18 mouse cellular contexts compared by ENCODE assay signal in the genomic region with DNA sequence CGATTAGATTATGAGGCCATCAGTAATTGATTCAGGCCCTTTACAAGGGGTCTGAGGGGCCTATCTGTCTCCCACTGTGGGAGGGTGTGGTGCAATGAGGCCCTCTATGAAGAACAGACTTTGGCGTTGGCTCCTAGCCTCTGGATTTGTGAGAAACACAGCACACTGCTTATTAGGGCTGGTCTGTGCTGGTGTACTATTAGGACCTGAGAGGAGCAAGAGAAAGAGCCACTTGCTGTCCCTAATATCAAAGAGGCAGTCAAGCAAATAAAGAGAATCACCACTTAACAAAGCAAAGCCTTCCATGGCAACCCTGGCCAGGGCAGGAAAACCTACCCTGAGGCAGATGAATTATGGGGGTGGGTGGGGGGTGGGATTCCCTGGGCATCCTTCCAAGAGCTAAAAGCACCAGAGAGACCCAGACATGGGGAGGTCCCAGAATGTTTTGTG.
DNase-seq lines count a peak whose midpoint lies in the region; ATAC-seq and TF ChIP-seq lines count a peak whose summit lies in the region.
"Had no signal": no experiment of that assay in that cellular context is flagged by ENCODE, and none has a peak within 500 bp of the region (broad histone marks: within the 10 kb centered on the region; RNA-seq: fewer than 3 reads in every experiment).

No protein-coding gene starts in this region.

- TF ChIP-seq CTCF in forebrain, postnatal 0 days (IDR thresholded peaks at IDR 0.05; ENCODE audit: low read depth): no peak

- H3K4me1 ChIP-seq in heart, embryonic 13.5 days: peaks cover 58% of the 10 kb centered on the region
- H3K4me1 ChIP-seq in forebrain, postnatal 0 days (ENCODE audit: insufficient read depth): no peaks in the 10 kb centered on the region
- H3K4me1 ChIP-seq in neural tube, embryonic 15.5 days: peaks cover 16% of the 10 kb centered on the region

- H3K36me3 ChIP-seq in heart, embryonic 13.5 days: no peaks in the 10 kb centered on the region
- H3K36me3 ChIP-seq in forebrain, postnatal 0 days (ENCODE audit: insufficient read depth): no peaks in the 10 kb centered on the region
- no peaks in the 10 kb centered on the region for H3K36me3 ChIP-seq in neural tube, embryonic 15.5 days
- H3K36me3 ChIP-seq: limb, embryonic 10.5 days had no signal

- H3K27ac ChIP-seq in heart, embryonic 13.5 days (replicated peaks): 0 out of 2 replicates have a peak overlapping the region, but pooled peaks have one; percentile 1
- H3K27ac ChIP-seq in forebrain, postnatal 0 days (ENCODE audit: low read depth, low read length): no peak overlapping the region
- H3K27ac ChIP-seq in neural tube, embryonic 15.5 days (replicated peaks): peak overlapping the region; percentile 42; the same call in 1 of the 2 replicates
- H3K27ac ChIP-seq: layer of hippocampus, adult 2 months; limb, embryonic 10.5 days had no signal

- H3K27me3 ChIP-seq in heart, embryonic 13.5 days (replicated peaks): no peaks in the 10 kb centered on the region
- 0 out of 2 replicates have a peak, but pooled peaks cover 6% of the 10 kb centered on the region for H3K27me3 ChIP-seq in forebrain, postnatal 0 days (ENCODE audit: insufficient read depth, low read length)
- no peaks in the 10 kb centered on the region for H3K27me3 ChIP-seq in neural tube, embryonic 15.5 days (replicated peaks)

- 54% methylated on average over 2 of the region's 2 CpGs for WGBS in heart, embryonic 13.5 days
- 12% methylated on average over 2 of the region's 2 CpGs for WGBS in forebrain, postnatal 0 days
- 14% methylated on average over 2 of the region's 2 CpGs for WGBS in neural tube, embryonic 15.5 days

- no peak for ATAC-seq in heart, embryonic 13.5 days (ENCODE audit: extremely low read depth, insufficient number of reproducible peaks, low FRiP score, low TSS enrichment)
- ATAC-seq in forebrain, postnatal 0 days: peak; percentile 69
- ATAC-seq in neural tube, embryonic 15.5 days (ENCODE audit: low FRiP score): peak; percentile 70

- DNase-seq in heart, postnatal 25 days (ENCODE audit: low spot score): no peak
- DNase-seq in forebrain, postnatal 0 days: no peak
- peak; percentile 52 for DNase-seq in mesoderm, embryonic 11.5 days (ENCODE audit: low read depth, low spot score)
- no peak for DNase-seq in adrenal gland, adult (ENCODE audit: inconsistent age in 2 of 2, low spot score in 1 of 2)
- no peak for DNase-seq in right cerebral cortex, postnatal 14 days
- DNase-seq in adrenal gland, adult 18-20 months (ENCODE audit: low spot score in 2 of 2): no peak
- DNase-seq: adrenal gland, adult 2 months; cerebellum, postnatal 14 days; gastrocnemius, postnatal 36 days; heart, postnatal 14 days; kidney, adult 9 months; right cerebral cortex, adult 18-20 months; thymus, postnatal 36 days had no signal

- H3K9me3 ChIP-seq in heart, embryonic 13.5 days: no peaks in the 10 kb centered on the region
- H3K9me3 ChIP-seq in forebrain, postnatal 0 days (ENCODE audit: low read length): no peaks in the 10 kb centered on the region
- H3K9me3 ChIP-seq in neural tube, embryonic 15.5 days (replicated peaks): no peaks in the 10 kb centered on the region
- H3K9me3 ChIP-seq: limb, embryonic 10.5 days had no signal

- no peak overlapping the region for H3K9ac ChIP-seq in heart, embryonic 13.5 days
- H3K9ac ChIP-seq in forebrain, postnatal 0 days: no peak overlapping the region
- H3K9ac ChIP-seq in neural tube, embryonic 15.5 days (replicated peaks): no peak overlapping the region

- intact Hi-C loops in heart, postnatal 25 days (cut with DNase I): no loop called here

- H3K4me3 ChIP-seq in heart, embryonic 13.5 days: no peak overlapping the region
- no peak overlapping the region for H3K4me3 ChIP-seq in forebrain, postnatal 0 days (ENCODE audit: low read depth, low read length)
- H3K4me3 ChIP-seq in neural tube, embryonic 15.5 days (replicated peaks): no peak overlapping the region
- H3K4me3 ChIP-seq: erythroblast, embryonic 14.5 days; layer of hippocampus, adult 2 months; limb, embryonic 10.5 days had no signal

- no peak overlapping the region for H3K4me2 ChIP-seq in heart, embryonic 13.5 days
- no peak overlapping the region for H3K4me2 ChIP-seq in forebrain, postnatal 0 days (ENCODE audit: low read depth)
- no peak overlapping the region for H3K4me2 ChIP-seq in neural tube, embryonic 15.5 days
